Mouse (Mus musculus): ENCODE data around the gene Aph1c. TPM values are rescaled to one million over a fixed set of nuclear protein-coding genes. Genes with fewer than 3 reads are reported as not detected.

Aph1c gene
- total and polyA plus RNA-seq, 3 experiments: 0.16 TPM; not detected in 2

DNA sequence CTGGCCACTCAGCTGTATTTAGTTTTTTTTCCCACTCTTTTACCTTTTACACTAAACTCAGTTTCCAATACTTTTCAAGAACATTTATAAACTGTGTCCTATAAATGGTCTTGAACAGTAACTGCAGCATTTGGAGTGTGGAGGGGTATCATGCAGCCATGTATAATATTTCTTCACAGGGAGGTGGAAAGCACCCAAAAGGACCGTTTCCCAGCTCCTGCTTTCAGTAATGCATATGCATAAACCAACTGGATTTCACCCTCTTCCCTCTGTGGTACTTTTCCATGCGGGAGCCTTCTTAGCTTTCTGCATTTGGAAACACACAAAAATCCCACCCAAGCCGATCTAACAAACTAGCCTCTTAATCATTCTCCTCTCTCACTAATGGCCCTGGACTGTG lies 30.2 kb upstream of the Aph1c start:
- Histone ChIP-seq H3K36me3 (replicated peaks) (peaks cover 67% of the 10 kb centered on the region), H3K4me1 (ENCODE audit: insufficient read depth, low read depth, low read length) (no peaks in the 10 kb centered on the region; the same call in 1 of the 2 replicates), H3K4me3 (ENCODE audit: low read depth, low read length) (no peak overlapping the region), H3K27me3 (ENCODE audit: insufficient read depth, low read length) (no peaks in the 10 kb centered on the region), H3K9me3 (replicated peaks) (no peaks in the 10 kb centered on the region)
- DNase-seq (ENCODE audit: low spot score) (no peak), ATAC-seq (ENCODE audit: extremely low read depth, insufficient number of reproducible peaks, low FRiP score, poor library complexity, severe bottlenecking) (no peak)
- TF ChIP-seq TAL1 (conservative IDR thresholded peaks at IDR 0.05; ENCODE audit: low read depth, low read length) (no peak), GATA2 (IDR thresholded peaks at IDR 0.05; ENCODE audit: borderline replicate concordance, low read depth, low read length) (no peak)

DNA sequence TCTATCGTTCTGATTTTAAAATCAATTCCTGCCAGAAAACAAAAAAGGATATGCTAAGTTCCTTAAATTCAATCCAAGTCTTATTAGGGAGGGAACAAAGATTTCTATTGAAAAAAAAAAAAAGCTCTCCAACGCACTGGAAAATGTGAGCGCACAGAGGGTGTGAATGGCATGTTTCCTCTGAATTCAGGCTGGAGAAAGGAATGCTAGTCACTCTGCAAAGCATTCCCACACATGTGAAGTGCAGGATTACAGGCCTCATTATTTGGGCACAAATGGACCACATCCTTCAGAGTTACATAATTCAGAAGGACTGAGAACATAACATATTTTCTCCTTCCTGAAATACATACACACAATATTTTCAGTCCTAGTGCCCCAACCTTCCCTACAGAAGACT lies 28.9 kb upstream of the Aph1c start:
- Histone ChIP-seq H3K36me3 (replicated peaks) (peaks cover 77% of the 10 kb centered on the region), H3K27me3 (ENCODE audit: insufficient read depth, low read length) (no peaks in the 10 kb centered on the region), H3K4me3 (ENCODE audit: low read depth, low read length) (no peak overlapping the region), H3K4me1 (ENCODE audit: insufficient read depth, low read depth, low read length) (peaks cover 4% of the 10 kb centered on the region), H3K9me3 (replicated peaks) (no peaks in the 10 kb centered on the region)
- no peak for ATAC-seq (ENCODE audit: extremely low read depth, insufficient number of reproducible peaks, low FRiP score, poor library complexity, severe bottlenecking)
- TF ChIP-seq GATA2 (IDR thresholded peaks at IDR 0.05; ENCODE audit: borderline replicate concordance, low read depth, low read length): no peak
- DNase-seq (ENCODE audit: low spot score): no peak

DNA sequence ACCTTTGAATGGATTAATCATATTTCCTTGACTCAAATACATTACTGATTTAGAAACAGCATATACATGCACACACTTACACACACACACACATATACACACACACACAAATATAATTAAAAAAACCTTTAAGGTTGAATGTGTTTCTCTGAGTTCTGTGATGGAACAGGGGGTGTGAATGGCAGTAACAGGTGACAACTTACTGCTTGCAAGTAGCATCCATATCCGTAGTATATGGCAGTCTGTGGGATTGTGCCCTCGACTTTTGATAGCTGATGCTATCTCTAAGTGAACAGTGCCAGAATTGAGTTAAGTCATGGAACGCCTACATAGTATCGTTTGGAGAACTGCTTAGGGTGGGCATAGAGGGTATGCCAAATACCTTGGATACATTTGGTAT lies 27.7 kb upstream of the Aph1c start:
- H3K27me3 ChIP-seq (ENCODE audit: insufficient read depth, low read length): no peaks in the 10 kb centered on the region
- H3K36me3 ChIP-seq (replicated peaks): peaks cover 83% of the 10 kb centered on the region
- no peak for TF ChIP-seq CTCF (IDR thresholded peaks at IDR 0.05; ENCODE audit: low read depth, low read length)
- no peak for TF ChIP-seq GATA2 (IDR thresholded peaks at IDR 0.05; ENCODE audit: borderline replicate concordance, low read depth, low read length)
- TF ChIP-seq GATA1 (IDR thresholded peaks at IDR 0.05; ENCODE audit: borderline replicate concordance, low read length): no peak
- no peak for TF ChIP-seq POLR2AphosphoS5 (IDR thresholded peaks at IDR 0.05; ENCODE audit: insufficient replicate concordance, low read depth, low read length)
- H3K9me3 ChIP-seq (replicated peaks): no peaks in the 10 kb centered on the region
- no peak overlapping the region for H3K4me3 ChIP-seq (ENCODE audit: low read depth, low read length)
- peaks cover 4% of the 10 kb centered on the region for H3K4me1 ChIP-seq (ENCODE audit: insufficient read depth, low read depth, low read length)
- ATAC-seq (ENCODE audit: extremely low read depth, insufficient number of reproducible peaks, low FRiP score, poor library complexity, severe bottlenecking) (no peak), DNase-seq (ENCODE audit: low spot score) (no peak)

DNA sequence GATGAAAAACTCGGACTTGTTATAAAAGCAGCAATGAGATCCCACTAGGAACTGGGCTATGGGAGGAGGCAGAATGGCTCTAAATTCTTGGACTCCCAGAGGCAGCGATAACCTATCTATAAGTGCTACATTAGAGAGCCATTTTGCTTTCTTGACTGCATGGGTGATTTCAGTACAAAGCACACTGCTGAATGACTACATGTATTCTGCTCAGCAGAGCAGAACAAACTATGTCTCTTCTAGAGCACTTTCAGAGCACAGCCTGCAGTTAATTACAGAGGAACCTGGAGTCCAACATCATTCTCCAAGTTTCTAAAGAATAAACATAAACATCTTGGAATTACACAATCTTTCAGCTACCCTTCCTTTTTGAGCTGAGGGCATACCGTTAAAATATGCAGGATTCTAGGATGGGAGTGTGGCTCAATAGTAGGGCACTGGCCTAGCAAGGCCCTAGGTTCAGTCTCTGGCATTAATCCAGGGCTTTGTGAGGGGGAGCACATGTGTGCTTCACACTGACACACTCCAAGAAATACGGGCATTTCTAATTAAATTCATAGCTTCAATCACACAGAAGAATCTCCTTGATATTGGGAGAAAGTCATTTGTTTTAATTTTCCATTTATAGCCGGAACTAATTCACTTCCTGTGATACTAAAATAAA lies 26.7 kb upstream of the Aph1c start:
- no peak overlapping the region for H3K4me3 ChIP-seq (ENCODE audit: low read depth, low read length)
- DNase-seq (ENCODE audit: low spot score): no peak
- no peaks in the 10 kb centered on the region for H3K9me3 ChIP-seq (replicated peaks)
- peaks cover 4% of the 10 kb centered on the region for H3K4me1 ChIP-seq (ENCODE audit: insufficient read depth, low read depth, low read length)
- TF ChIP-seq GATA1 (IDR thresholded peaks at IDR 0.05; ENCODE audit: borderline replicate concordance, low read length) (no peak), CTCF (IDR thresholded peaks at IDR 0.05; ENCODE audit: low read depth, low read length) (no peak), TAL1 (conservative IDR thresholded peaks at IDR 0.05; ENCODE audit: low read depth, low read length) (no peak), GATA2 (IDR thresholded peaks at IDR 0.05; ENCODE audit: borderline replicate concordance, low read depth, low read length) (no peak), POLR2AphosphoS5 (IDR thresholded peaks at IDR 0.05; ENCODE audit: insufficient replicate concordance, low read depth, low read length) (no peak)
- peaks cover 83% of the 10 kb centered on the region for H3K36me3 ChIP-seq (replicated peaks)
- no peaks in the 10 kb centered on the region for H3K27me3 ChIP-seq (ENCODE audit: insufficient read depth, low read length)
- no peak for ATAC-seq (ENCODE audit: extremely low read depth, insufficient number of reproducible peaks, low FRiP score, poor library complexity, severe bottlenecking)

DNA sequence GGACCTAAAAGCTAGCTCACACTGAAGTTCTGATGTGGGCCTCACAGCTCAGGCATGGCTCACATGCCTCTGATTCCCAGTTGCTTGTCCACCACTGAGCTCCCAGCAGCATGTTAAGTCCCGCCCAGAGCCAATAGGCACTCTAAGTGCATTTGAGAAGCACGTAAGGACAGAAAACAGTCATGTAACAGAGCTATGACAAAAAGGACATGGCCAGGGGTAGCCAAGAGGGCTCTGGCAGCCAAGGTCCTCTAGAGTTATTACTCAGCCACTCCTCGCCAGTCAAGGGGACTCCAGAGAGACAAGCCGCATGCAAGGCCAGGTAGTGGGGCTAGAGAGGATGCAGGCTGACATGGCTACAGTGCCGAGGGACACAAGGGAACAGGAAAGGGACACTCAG lies 25.0 kb upstream of the Aph1c start:
- Histone ChIP-seq H3K4me1 (ENCODE audit: insufficient read depth, low read depth, low read length) (peaks cover 6% of the 10 kb centered on the region), H3K4me3 (ENCODE audit: low read depth, low read length) (no peak overlapping the region; the same call in 1 of the 2 replicates), H3K27me3 (ENCODE audit: insufficient read depth, low read length) (no peaks in the 10 kb centered on the region), H3K36me3 (replicated peaks) (peaks cover 87% of the 10 kb centered on the region), H3K9me3 (replicated peaks) (no peaks in the 10 kb centered on the region)
- DNase-seq (ENCODE audit: low spot score): no peak
- no peak for ATAC-seq (ENCODE audit: extremely low read depth, insufficient number of reproducible peaks, low FRiP score, poor library complexity, severe bottlenecking)
- TF ChIP-seq POLR2AphosphoS5 (IDR thresholded peaks at IDR 0.05; ENCODE audit: insufficient replicate concordance, low read depth, low read length): no peak
- TF ChIP-seq GATA1 (IDR thresholded peaks at IDR 0.05; ENCODE audit: borderline replicate concordance, low read length): no peak
- TF ChIP-seq GATA2 (IDR thresholded peaks at IDR 0.05; ENCODE audit: borderline replicate concordance, low read depth, low read length): no peak
- TF ChIP-seq CTCF (IDR thresholded peaks at IDR 0.05; ENCODE audit: low read depth, low read length): no peak
- TF ChIP-seq TAL1 (conservative IDR thresholded peaks at IDR 0.05; ENCODE audit: low read depth, low read length): no peak

DNA sequence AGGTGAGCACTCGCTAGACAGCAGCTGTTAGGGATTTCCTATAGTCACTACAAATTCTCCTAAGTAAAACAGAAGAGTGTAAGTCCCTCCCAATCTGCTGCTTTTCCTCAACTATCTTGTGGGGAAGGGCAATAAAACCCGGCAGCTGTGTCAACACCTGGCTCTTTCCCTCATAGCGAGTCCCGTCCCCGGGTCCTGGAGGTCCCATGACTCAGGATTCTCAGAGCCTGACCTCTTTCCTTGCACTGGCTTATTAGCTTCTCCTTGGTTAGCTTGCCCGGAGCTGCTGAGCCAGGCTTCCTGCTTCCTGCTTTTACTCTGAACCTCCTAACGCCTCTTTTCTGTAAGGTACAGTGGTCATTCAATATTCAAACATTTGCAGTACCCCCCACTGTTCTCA lies 21.3 kb upstream of the Aph1c start:
- peaks cover 83% of the 10 kb centered on the region for H3K36me3 ChIP-seq (replicated peaks)
- no peak overlapping the region for H3K4me3 ChIP-seq (ENCODE audit: low read depth, low read length)
- DNase-seq (ENCODE audit: low spot score) (no peak), ATAC-seq (ENCODE audit: extremely low read depth, insufficient number of reproducible peaks, low FRiP score, poor library complexity, severe bottlenecking) (no peak)
- TF ChIP-seq GATA2 (IDR thresholded peaks at IDR 0.05; ENCODE audit: borderline replicate concordance, low read depth, low read length) (no peak), TAL1 (conservative IDR thresholded peaks at IDR 0.05; ENCODE audit: low read depth, low read length) (no peak), CTCF (IDR thresholded peaks at IDR 0.05; ENCODE audit: low read depth, low read length) (no peak), GATA1 (IDR thresholded peaks at IDR 0.05; ENCODE audit: borderline replicate concordance, low read length) (no peak), POLR2AphosphoS5 (IDR thresholded peaks at IDR 0.05; ENCODE audit: insufficient replicate concordance, low read depth, low read length) (no peak)
- no peaks in the 10 kb centered on the region for H3K9me3 ChIP-seq (replicated peaks)
- peaks cover 6% of the 10 kb centered on the region for H3K4me1 ChIP-seq (ENCODE audit: insufficient read depth, low read depth, low read length)
- H3K27me3 ChIP-seq (ENCODE audit: insufficient read depth, low read length): no peaks in the 10 kb centered on the region

DNA sequence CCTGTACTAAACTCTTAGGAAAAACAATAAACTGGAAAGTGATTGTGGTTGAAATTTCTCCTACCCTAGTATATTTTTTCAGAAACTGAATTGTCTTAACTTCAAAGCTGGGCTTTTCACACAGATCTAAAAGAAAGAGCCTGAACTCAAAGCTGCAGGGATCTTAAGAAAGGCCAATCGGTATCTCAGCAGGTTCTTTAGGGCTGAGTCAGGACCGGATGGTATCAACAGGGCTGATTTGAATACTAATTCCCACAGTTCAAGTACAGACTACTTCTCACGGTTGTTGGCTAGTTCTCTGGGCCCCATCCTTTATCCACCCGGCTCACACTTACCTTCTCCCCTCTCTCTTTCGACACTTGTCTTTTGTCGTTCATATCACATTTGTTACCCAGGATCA lies 18.1 kb upstream of the Aph1c start:
- H3K4me1 ChIP-seq (ENCODE audit: insufficient read depth, low read depth, low read length): peaks cover 2% of the 10 kb centered on the region; the same call in 1 of the 2 replicates
- ATAC-seq (ENCODE audit: extremely low read depth, insufficient number of reproducible peaks, low FRiP score, poor library complexity, severe bottlenecking) (no peak), DNase-seq (ENCODE audit: low spot score) (no peak)
- no peaks in the 10 kb centered on the region for H3K27me3 ChIP-seq (ENCODE audit: insufficient read depth, low read length)
- no peaks in the 10 kb centered on the region for H3K9me3 ChIP-seq (replicated peaks)
- no peak for TF ChIP-seq GATA1 (IDR thresholded peaks at IDR 0.05; ENCODE audit: borderline replicate concordance, low read length)
- no peak for TF ChIP-seq TAL1 (conservative IDR thresholded peaks at IDR 0.05; ENCODE audit: low read depth, low read length)
- no peak overlapping the region for H3K4me3 ChIP-seq (ENCODE audit: low read depth, low read length)
- peaks cover 74% of the 10 kb centered on the region for H3K36me3 ChIP-seq (replicated peaks)
